Mouse (Mus musculus): ENCODE results near the gene Lipe.

- TF ChIP-seq CTCF (IDR thresholded peaks at IDR 0.05; ENCODE audit: low read depth, low read length) (no peak), POLR2A (IDR thresholded peaks at IDR 0.05; ENCODE audit: extremely low read depth, insufficient read depth, low read length) (no peak)
Measured at GRCm38 (mm10) chr7:25435546-25435851, 37.0 kb upstream of the Lipe start.
